Mouse (Mus musculus): ENCODE measurements around the gene Nlrc4. TPM values are rescaled to one million over a fixed set of nuclear protein-coding genes. Genes with fewer than 3 reads are reported as not detected.

Nlrc4 gene
- polyA plus RNA-seq, 1 experiment from 2014 or later = 5.5 TPM

- H3K27ac ChIP-seq (replicated peaks) = peak overlapping the region; percentile 61
- WGBS = 25% methylated on average over 16 of the region's 16 CpGs
- TF ChIP-seq EP300 (optimal IDR thresholded peaks at IDR 0.05) (no peak), CTCF (IDR thresholded peaks at IDR 0.05; ENCODE audit: low read depth) (no peak)
- no peaks in the 10 kb centered on the region for H3K27me3 ChIP-seq (ENCODE audit: control insufficient read depth, insufficient read depth, low read length)
- ATAC-seq (ENCODE audit: low FRiP score, low TSS enrichment) = peak; percentile 66
- H3K4me2 ChIP-seq (replicated peaks; ENCODE audit: low read depth) = peak overlapping the region; percentile 53
- peak; percentile 43 for DNase-seq (ENCODE audit: low spot score)
- H3K36me3 ChIP-seq (ENCODE audit: control insufficient read depth, insufficient read depth, low read length) = no peaks in the 10 kb centered on the region
- peak overlapping the region; percentile 90 for H3K4me3 ChIP-seq (ENCODE audit: low read depth, low read length)
- no peaks in the 10 kb centered on the region for H3K4me1 ChIP-seq (replicated peaks; ENCODE audit: control insufficient read depth, insufficient read depth)
- H3K9ac ChIP-seq (ENCODE audit: low read length) = peak overlapping the region; percentile 38
- no peaks in the 10 kb centered on the region for H3K9me3 ChIP-seq (ENCODE audit: control insufficient read depth, low read length)
Observed at GRCm38 (mm10) chr17:74394855-74395254, 64.1 kb downstream of the Nlrc4 start.

GRCm38 (mm10) chr17:74394381-74394780 lies 64.6 kb downstream of the Nlrc4 start:
- no peaks in the 10 kb centered on the region for H3K4me1 ChIP-seq (replicated peaks; ENCODE audit: control insufficient read depth, insufficient read depth)
- H3K4me3 ChIP-seq (ENCODE audit: low read depth, low read length) = no peak overlapping the region
- TF ChIP-seq CTCF (IDR thresholded peaks at IDR 0.05; ENCODE audit: low read depth) = 0 out of 2 replicates have a peak, but pooled peaks have one; percentile 24
- no peak for TF ChIP-seq EP300 (optimal IDR thresholded peaks at IDR 0.05)
- no peak overlapping the region for H3K27ac ChIP-seq (replicated peaks)
- no peaks in the 10 kb centered on the region for H3K27me3 ChIP-seq (ENCODE audit: control insufficient read depth, insufficient read depth, low read length)
- no peaks in the 10 kb centered on the region for H3K9me3 ChIP-seq (ENCODE audit: control insufficient read depth, low read length)
- H3K4me2 ChIP-seq (replicated peaks; ENCODE audit: low read depth) = no peak overlapping the region
- 52% methylated on average over 2 of the region's 2 CpGs for WGBS
- ATAC-seq (ENCODE audit: low FRiP score, low TSS enrichment) = no peak
- DNase-seq (ENCODE audit: low spot score) = no peak
- H3K9ac ChIP-seq (ENCODE audit: low read length) = no peak overlapping the region
- H3K36me3 ChIP-seq (ENCODE audit: control insufficient read depth, insufficient read depth, low read length) = no peaks in the 10 kb centered on the region

GRCm38 (mm10) chr17:74389847-74390246 lies 69.1 kb downstream of the Nlrc4 start:
- Histone ChIP-seq H3K9me3 (ENCODE audit: control insufficient read depth, low read length) (no peaks in the 10 kb centered on the region), H3K4me3 (ENCODE audit: low read depth, low read length) (no peak overlapping the region), H3K4me2 (replicated peaks; ENCODE audit: low read depth) (no peak overlapping the region), H3K36me3 (ENCODE audit: control insufficient read depth, insufficient read depth, low read length) (peaks cover 7% of the 10 kb centered on the region; the same call in 1 of the 2 replicates), H3K27ac (replicated peaks) (no peak overlapping the region), H3K4me1 (replicated peaks; ENCODE audit: control insufficient read depth, insufficient read depth) (no peaks in the 10 kb centered on the region), H3K27me3 (ENCODE audit: control insufficient read depth, insufficient read depth, low read length) (no peaks in the 10 kb centered on the region), H3K9ac (ENCODE audit: low read length) (no peak overlapping the region)
- 77% methylated on average over 3 of the region's 3 CpGs for WGBS
- DNase-seq (ENCODE audit: low spot score) (no peak), ATAC-seq (ENCODE audit: low FRiP score, low TSS enrichment) (no peak)
- TF ChIP-seq CTCF (IDR thresholded peaks at IDR 0.05; ENCODE audit: low read depth) (peak; percentile 46), EP300 (optimal IDR thresholded peaks at IDR 0.05) (no peak)

- H3K9me3 ChIP-seq (ENCODE audit: control insufficient read depth, low read length) = no peaks in the 10 kb centered on the region
- H3K27me3 ChIP-seq (ENCODE audit: control insufficient read depth, insufficient read depth, low read length) = no peaks in the 10 kb centered on the region
- H3K27ac ChIP-seq (replicated peaks) = no peak overlapping the region
- H3K9ac ChIP-seq (ENCODE audit: low read length) = no peak overlapping the region
- DNase-seq (ENCODE audit: low spot score) = no peak
- H3K4me3 ChIP-seq (ENCODE audit: low read depth, low read length) = no peak overlapping the region
- H3K4me1 ChIP-seq (replicated peaks; ENCODE audit: control insufficient read depth, insufficient read depth) = no peaks in the 10 kb centered on the region
- ATAC-seq (ENCODE audit: low FRiP score, low TSS enrichment) = no peak
- no peak for TF ChIP-seq EP300 (optimal IDR thresholded peaks at IDR 0.05)
- TF ChIP-seq CTCF (IDR thresholded peaks at IDR 0.05; ENCODE audit: low read depth) = no peak
- H3K36me3 ChIP-seq (ENCODE audit: control insufficient read depth, insufficient read depth, low read length) = peaks cover 18% of the 10 kb centered on the region; the same call in 1 of the 2 replicates
- no peak overlapping the region for H3K4me2 ChIP-seq (replicated peaks; ENCODE audit: low read depth)
Observed at GRCm38 (mm10) chr17:74386657-74387056, 72.3 kb downstream of the Nlrc4 start.

GRCm38 (mm10) chr17:74376916-74377315 lies 82.0 kb downstream of the Nlrc4 start:
- Histone ChIP-seq H3K36me3 (ENCODE audit: control insufficient read depth, insufficient read depth, low read length) (peaks cover 19% of the 10 kb centered on the region), H3K27ac (replicated peaks) (no peak overlapping the region), H3K9ac (ENCODE audit: low read length) (no peak overlapping the region), H3K4me2 (replicated peaks; ENCODE audit: low read depth) (no peak overlapping the region), H3K4me1 (replicated peaks; ENCODE audit: control insufficient read depth, insufficient read depth) (no peaks in the 10 kb centered on the region), H3K4me3 (ENCODE audit: low read depth, low read length) (no peak overlapping the region), H3K9me3 (ENCODE audit: control insufficient read depth, low read length) (no peaks in the 10 kb centered on the region), H3K27me3 (ENCODE audit: control insufficient read depth, insufficient read depth, low read length) (no peaks in the 10 kb centered on the region)
- DNase-seq (ENCODE audit: low spot score) (peak; percentile 21), ATAC-seq (ENCODE audit: low FRiP score, low TSS enrichment) (peak; percentile 65; the same call in 1 of the 2 replicates)
- 53% methylated on average over 1 of the region's 1 CpGs for WGBS
- TF ChIP-seq EP300 (optimal IDR thresholded peaks at IDR 0.05) (no peak), CTCF (IDR thresholded peaks at IDR 0.05; ENCODE audit: low read depth) (no peak)

Other genes with a start within 250 kb of the Nlrc4 start
- gene Memo1, start 163.6 kb downstream of the Nlrc4 start, polyA plus RNA-seq (2015; fragmentation: Nextera tagmentation; extraction: Ambion mirVana) = 61.5 and 63.0 TPM in 2 replicates
- 190 and 193 TPM in 2 replicates for gene Dpy30, start 135.2 kb downstream of the Nlrc4 start, polyA plus RNA-seq (2015; fragmentation: Nextera tagmentation; extraction: Ambion mirVana)
- 10.8 and 11.6 TPM in 2 replicates for gene Spast, start 120.2 kb downstream of the Nlrc4 start, polyA plus RNA-seq (2015; fragmentation: Nextera tagmentation; extraction: Ambion mirVana)
- 27.4 and 29.4 TPM in 2 replicates for gene Slc30a6, start 63.5 kb downstream of the Nlrc4 start, polyA plus RNA-seq (2015; fragmentation: Nextera tagmentation; extraction: Ambion mirVana)
- 80.2 and 88.8 TPM in 2 replicates for gene Yipf4, start 30.4 kb upstream of the Nlrc4 start, polyA plus RNA-seq (2015; fragmentation: Nextera tagmentation; extraction: Ambion mirVana)
- 51.8 and 56.4 TPM in 2 replicates for gene Birc6, start 69.2 kb upstream of the Nlrc4 start, polyA plus RNA-seq (2015; fragmentation: Nextera tagmentation; extraction: Ambion mirVana)

All from stomach, postnatal 0 days (tissue).